Mouse (Mus musculus): ENCODE measurements around the gene Krt7.

The Krt7 gene

DNA sequence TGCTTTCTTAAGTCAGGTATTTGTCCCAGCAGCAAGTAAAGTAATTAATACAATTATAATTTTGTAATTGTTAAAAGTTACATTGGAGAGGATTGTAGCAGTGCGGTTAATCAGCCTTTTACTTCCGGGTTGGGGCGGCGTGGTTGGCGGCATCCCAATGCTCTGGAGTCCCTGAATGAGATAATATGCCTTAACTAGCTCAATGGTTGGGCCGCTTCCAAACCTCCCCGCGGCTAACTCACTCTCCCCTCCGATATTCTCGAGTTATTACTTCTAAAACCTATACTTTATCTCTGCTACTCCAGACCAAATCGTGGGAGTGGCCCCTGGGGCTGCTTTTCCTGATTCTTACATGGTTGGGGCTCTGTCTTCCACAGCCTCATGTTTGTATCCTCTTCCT is 35.7 kb downstream of the Krt7 start:
- no peak for DNase-seq (ENCODE audit: low spot score in 2 of 2)

DNA sequence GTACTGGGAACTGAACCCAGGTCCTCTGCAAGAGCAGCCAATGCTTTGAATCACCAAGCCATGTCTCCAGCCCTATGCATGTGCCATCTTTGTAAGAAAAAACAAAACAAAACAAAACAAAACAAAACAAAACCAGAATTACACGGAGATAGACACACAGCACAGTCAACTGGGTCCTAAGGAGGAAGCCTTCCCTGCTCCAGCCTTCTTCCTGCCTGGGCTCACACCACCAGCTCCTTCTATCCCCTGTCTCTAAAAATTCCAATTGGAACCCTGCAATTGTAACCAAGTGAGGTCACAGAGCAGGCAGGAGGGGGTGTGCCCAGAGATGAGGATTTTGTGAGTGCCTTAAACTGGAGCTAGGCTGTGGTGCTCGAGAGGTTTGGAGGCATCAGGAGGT is 36.6 kb downstream of the Krt7 start, which contains the start of gene Krt88:
Gene Krt88 (plus strand): TSS at position 301 of the 400 bp plus-strand sequence.
- no peak for DNase-seq (ENCODE audit: low spot score in 2 of 2)

DNA sequence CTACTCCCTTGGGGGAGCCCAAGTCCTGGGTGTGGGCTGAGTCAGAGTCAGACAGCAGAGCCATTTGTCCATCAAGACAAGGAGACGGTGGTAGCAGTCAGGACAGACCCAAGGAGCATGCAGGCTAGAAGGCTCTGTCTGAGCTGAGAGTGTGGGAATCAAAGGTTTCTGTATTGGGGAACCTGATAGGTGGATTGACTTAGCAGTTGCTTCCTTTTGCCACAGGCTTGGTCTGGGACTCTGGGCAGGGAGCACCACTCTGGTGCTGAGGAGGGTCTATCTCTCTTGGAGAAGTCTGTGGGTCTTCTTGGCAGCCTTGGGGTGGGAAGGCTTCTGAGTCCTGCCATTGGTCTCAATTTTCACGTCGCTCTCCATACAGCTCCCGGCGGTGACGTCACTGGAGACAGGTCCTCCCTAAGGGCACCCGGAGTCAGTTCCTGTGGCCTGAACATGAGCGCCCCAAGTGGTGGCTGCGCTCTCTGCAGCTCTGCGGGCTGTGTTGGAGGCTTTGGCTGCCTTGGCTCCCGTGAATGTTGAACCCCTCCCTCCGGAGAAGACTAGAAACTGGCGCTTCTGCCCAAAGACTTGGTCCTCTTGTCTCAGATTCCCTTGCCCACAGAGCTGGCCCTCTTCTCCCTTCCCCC is 42.4 kb downstream of the Krt7 start:
- DNase-seq (ENCODE audit: low spot score in 2 of 2) = peak; percentile 62 to 75

- DNase-seq (ENCODE audit: low spot score in 2 of 2) = no peak
Measured at GRCm38 (mm10) chr15:101454774-101455173, 43.9 kb downstream of the Krt7 start.

DNA sequence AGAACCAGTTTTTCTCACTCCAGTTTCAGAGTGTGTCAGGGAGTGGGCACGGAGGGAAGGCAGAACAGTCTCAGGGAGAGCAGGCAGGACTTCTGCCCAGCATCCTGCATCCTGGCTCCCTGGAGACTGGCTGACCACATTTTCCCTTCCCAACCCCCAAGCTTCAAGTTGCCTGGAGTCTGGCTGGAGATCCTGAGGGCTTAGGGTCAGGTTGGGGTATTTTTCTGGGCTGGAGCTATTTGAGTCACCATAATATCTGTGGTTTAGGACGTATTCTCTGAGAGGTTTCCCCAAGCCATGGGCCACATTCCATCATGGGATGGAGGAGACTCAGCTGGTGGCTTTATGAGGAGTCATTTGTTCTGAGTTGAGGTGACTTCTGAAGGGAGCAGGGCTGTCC is 44.4 kb downstream of the Krt7 start:
- DNase-seq (ENCODE audit: low spot score in 2 of 2) = no peak

DNA sequence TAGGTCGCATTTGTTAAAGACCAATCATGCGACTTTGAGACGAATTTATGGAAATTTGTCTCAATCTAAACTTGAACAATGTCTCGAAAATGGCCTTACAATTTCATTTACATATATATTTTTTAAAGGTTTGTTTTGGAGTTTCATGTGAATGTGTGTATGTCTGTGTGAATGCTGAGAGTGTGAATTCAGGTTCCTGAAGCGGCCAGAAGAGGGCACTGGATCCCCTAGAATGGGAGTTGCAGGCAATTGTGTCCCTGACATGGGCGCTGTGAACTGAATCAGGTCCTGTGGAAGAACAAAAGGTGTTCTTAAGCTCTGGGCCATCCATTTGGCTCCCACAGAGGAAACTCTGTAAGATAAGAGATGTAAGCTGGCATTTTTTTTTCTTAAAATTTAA is 45.0 kb downstream of the Krt7 start:
- DNase-seq (ENCODE audit: low spot score in 2 of 2) = no peak

DNA sequence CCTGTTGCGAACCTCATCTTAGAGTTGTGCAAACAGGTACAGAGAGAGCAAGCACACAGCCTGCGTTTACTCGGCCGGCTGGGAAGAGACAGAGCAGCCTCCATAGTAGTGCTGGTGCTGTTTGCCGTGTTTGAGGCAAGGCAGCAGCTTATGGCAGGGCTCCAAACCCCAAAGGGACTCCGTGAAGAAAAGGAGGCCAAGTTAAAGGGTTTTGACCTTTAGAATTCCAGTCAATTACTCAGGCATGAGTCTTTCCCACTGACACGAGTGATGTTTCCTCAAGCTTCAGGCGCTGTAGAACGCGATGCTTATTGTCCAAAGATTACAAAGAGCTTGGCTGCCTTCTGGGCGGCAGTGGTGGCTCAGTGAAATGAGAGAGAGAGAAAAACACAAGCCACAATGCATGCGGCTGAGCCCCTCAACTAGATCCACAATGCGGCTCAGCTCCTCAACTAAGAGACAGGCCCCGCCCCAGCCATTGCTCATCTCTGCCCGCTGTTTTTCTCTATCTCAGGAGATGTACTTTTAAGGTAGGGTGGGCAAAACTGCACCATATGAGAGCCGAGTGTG is 47.6 kb downstream of the Krt7 start:
- DNase-seq (ENCODE audit: low spot score in 2 of 2) = no peak

DNA sequence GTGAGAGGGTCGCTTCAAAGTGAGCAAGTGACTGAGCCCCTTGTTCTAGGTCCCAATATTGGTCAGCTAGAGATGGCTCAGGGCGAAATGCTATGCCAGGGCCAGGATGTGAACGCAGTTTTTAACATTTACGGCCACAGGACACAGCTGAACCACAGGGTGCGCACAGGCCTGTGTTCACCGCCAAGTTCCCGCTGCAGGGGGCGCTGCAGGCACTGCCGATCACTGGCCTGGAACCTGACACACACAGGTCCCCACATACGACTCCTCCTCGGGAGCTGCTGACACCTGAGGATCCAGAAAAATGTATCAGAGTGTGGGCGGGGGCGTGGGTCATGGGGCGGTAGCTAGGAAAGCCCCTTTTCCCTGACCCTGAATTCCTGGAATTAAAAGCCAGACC is 48.4 kb downstream of the Krt7 start:
- DNase-seq (ENCODE audit: low spot score in 2 of 2) = no peak

GRCm38 (mm10) chr15:101463651-101464050 is 52.8 kb downstream of the Krt7 start, which contains the start of gene Krt81:
Krt81 (minus strand) TSS chr15:101463751.
- DNase-seq (ENCODE audit: low spot score in 2 of 2) = no peak

DNA sequence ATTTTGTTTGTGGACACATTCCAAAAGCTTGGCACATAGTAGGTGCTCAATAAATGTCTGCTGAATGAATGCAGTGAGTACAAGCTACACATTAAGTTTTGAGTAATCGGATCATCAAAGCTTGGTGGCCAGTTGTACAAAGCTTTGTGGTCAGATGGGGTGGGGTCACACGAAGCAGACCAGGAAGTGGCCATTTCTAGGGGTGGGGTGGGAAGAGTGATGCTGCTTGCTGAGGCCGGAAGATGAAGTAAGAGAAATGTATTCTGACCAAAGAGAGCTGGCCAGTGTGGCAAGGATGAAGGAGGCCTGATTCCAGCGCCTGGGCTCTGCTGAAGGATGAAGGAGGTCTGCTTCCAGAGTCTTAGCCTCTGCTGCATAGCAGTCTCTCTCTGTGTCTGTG is 58.2 kb downstream of the Krt7 start:
- DNase-seq (ENCODE audit: low spot score in 2 of 2) = no peak

- DNase-seq (ENCODE audit: low spot score in 2 of 2) = no peak
Measured at GRCm38 (mm10) chr15:101472952-101473528, 62.2 kb downstream of the Krt7 start, which contains the start of gene Krt86. Krt86 (plus strand) TSS chr15:101473478.

GRCm38 (mm10) chr15:101479007-101479665 is 68.3 kb downstream of the Krt7 start:
- DNase-seq (ENCODE audit: low spot score in 2 of 2) = peak in 1 of 2 experiments; percentile 47

- no peak for DNase-seq (ENCODE audit: low spot score in 2 of 2)
Measured at GRCm38 (mm10) chr15:101479666-101480060, 68.8 kb downstream of the Krt7 start.

Measured in frontal cortex, postnatal 14 days (tissue).